Mouse (Mus musculus): ENCODE data around the gene Fam129b. TPM values are rescaled to one million over a fixed set of nuclear protein-coding genes. Genes with fewer than 3 reads are reported as not detected.

The Fam129b gene
- polyA plus RNA-seq, 1 experiment from 2014 or later = 111 TPM

GRCm38 (mm10) chr2:32954581-32954980 is 78.7 kb downstream of the Fam129b start:
- no peak overlapping the region for H3K4me2 ChIP-seq (replicated peaks)
- no peak for ATAC-seq (ENCODE audit: insufficient number of reproducible peaks, low FRiP score, low TSS enrichment, low read depth)
- 91% methylated on average over 2 of the region's 2 CpGs for whole genome bisulfite sequencing
- no peak overlapping the region for H3K9ac ChIP-seq
- no peaks in the 10 kb centered on the region for H3K27me3 ChIP-seq
- H3K4me1 ChIP-seq = no peaks in the 10 kb centered on the region
- no peak overlapping the region for H3K27ac ChIP-seq (replicated peaks)
- peaks cover 52% of the 10 kb centered on the region for H3K36me3 ChIP-seq
- H3K4me3 ChIP-seq (replicated peaks) = no peak overlapping the region
- no peaks in the 10 kb centered on the region for H3K9me3 ChIP-seq (replicated peaks)

DNA sequence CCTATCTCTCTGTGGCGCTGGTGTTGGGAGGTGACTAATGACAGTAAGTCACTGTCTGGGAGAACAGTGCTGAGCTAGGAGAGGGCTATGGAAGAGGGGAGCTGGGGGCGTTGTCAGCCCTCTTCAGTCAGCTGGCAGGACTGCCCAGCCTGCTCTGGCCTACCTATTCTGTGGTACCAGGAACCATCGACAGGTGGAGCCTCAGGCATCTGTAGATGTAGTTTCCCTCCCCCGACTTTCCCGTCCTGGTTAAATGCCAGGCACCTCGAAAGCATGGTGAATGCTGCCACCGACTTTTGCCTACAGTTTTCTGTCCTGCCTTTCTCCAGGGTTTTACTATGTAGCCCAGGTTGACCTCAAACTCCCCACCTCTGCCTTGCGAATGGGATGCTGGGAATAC is 81.4 kb downstream of the Fam129b start:
- no peak for ATAC-seq (ENCODE audit: insufficient number of reproducible peaks, low FRiP score, low TSS enrichment, low read depth)
- peaks cover 36% of the 10 kb centered on the region for H3K36me3 ChIP-seq
- H3K9me3 ChIP-seq (replicated peaks) = no peaks in the 10 kb centered on the region
- WGBS = 57% methylated on average over 8 of the region's 8 CpGs
- H3K27me3 ChIP-seq = no peaks in the 10 kb centered on the region
- H3K4me3 ChIP-seq (replicated peaks) = no peak overlapping the region
- H3K4me2 ChIP-seq (replicated peaks) = no peak overlapping the region
- peaks cover 9% of the 10 kb centered on the region for H3K4me1 ChIP-seq
- H3K9ac ChIP-seq = no peak overlapping the region
- H3K27ac ChIP-seq (replicated peaks) = no peak overlapping the region

DNA sequence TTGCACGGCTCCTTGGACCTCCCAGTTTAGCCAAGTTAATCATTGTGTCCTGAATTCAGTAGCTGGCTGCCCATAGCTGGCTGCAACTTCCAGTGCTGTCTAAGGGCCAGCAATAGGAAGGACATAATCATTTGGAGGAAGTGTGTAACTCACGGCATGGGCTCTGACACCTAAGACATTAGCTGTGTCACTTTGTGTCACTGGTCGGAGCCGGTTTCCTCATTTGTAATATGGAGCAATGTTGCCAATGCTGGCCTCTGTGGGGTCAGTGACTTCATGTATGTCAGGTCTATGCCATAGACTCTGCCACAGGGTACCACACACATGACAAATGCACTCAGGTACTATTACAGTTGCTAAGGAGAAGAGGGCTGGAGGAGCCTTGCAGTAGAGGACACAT is 84.4 kb downstream of the Fam129b start:
- Histone ChIP-seq H3K27me3 (no peaks in the 10 kb centered on the region), H3K9ac (peak overlapping the region; percentile 52; the same call in 1 of the 2 replicates), H3K4me2 (replicated peaks) (peak overlapping the region; percentile 58), H3K9me3 (replicated peaks) (no peaks in the 10 kb centered on the region), H3K36me3 (peaks cover 37% of the 10 kb centered on the region), H3K4me3 (replicated peaks) (peak overlapping the region; percentile 64; the same call in 1 of the 2 replicates), H3K27ac (replicated peaks) (no peak overlapping the region), H3K4me1 (peaks cover 34% of the 10 kb centered on the region)
- no peak for ATAC-seq (ENCODE audit: insufficient number of reproducible peaks, low FRiP score, low TSS enrichment, low read depth)
- WGBS = 86% methylated on average over 4 of the region's 4 CpGs

DNA sequence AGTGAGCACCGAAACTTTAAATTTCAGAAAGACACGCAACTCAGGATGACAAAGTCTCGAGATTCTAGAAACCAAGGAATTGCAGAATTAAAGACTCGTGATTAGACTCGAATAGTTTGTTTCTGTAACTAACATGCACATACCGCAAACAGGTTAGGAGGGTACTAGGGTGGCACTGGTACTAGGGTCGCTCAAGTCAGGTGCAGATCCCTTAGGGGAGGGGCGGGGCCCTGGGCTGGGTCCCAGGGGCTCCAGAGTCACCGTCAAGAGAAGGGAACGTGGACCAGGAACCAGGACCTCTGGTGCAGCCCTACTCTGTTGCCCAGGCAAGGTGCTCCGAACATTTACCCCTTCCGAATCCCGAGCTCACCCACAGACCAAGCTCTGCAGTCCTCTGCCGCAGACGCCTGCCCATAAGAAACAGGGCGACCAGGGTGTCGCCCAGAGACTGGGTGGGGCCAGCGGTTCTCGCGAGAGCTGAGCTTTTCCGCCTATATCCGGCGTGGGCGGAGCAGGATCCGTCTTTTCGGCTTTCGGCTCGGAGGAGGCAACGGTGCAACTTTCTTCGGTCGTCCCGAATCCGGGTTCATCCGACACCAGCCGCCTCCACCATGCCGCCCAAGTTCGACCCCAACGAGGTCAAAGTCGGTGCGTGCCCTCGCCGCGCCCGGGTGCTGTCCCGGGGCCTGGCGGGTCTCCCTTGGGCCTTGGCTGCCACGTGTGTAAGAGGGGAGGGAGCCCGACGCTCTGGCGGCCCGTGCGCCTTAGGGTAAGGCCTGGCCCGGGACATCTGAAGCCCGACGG is 85.5 kb downstream of the Fam129b start, which contains the start of the genes Rpl12 and Lrsam1:
TSS of gene Rpl12 (plus strand) at position 368 of the 804 bp plus-strand sequence.
TSS of gene Lrsam1 (minus strand) at position 423 of the 804 bp plus-strand sequence.
- H3K9ac ChIP-seq = peak within 1 kb of the TSS; percentile 70
- H3K27ac ChIP-seq (replicated peaks) = peak within 1 kb of the TSS; percentile 89
- H3K36me3 ChIP-seq = peaks cover 31% of the 10 kb centered on the region
- peak; percentile 88 for ATAC-seq (ENCODE audit: insufficient number of reproducible peaks, low FRiP score, low TSS enrichment, low read depth)
- peak within 1 kb of the TSS; percentile 64 for H3K4me3 ChIP-seq (replicated peaks)
- no peaks in the 10 kb centered on the region for H3K27me3 ChIP-seq
- peaks cover 40% of the 10 kb centered on the region for H3K4me1 ChIP-seq
- peak within 1 kb of the TSS; percentile 58 for H3K4me2 ChIP-seq (replicated peaks)
- WGBS = 2% methylated on average over 55 of the region's 55 CpGs
- H3K9me3 ChIP-seq (replicated peaks) = no peaks in the 10 kb centered on the region

DNA sequence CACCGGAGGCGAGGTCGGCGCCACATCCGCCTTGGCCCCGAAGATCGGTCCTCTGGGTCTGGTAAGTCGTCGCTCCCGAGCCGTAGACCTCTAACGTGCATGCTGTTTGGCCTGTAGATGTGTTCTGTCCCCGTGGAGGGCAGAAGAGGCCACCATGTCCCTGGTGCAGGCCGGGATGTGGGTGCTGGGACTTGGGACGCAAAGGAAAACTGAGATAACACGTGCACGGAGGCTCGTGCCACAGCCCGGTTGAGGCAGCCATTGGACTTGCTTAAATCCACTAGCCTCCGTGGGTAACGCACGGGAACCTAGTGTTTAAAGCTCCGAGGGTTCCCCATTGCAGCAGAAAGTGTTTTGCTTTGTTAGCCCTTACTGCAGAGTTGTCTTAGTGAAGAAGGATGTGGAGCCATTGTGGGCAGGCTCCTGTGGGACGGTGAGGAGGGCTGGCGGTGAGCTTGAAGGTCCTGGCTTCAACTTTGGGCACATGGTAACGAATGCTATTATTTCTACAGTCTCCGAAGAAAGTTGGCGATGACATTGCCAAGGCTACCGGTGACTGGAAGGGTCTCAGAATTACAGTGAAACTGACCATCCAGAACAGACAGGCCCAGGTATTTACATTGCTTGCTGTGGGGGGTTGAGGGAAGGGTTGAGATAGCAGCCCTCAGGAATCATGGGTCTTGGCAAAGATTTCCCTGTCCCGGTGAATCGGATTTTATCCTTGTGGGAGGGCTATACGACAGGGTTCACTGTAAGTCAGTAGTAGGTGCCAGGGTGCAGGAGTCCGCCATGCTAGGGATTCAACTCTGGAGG is 86.4 kb downstream of the Fam129b start:
- Histone ChIP-seq H3K4me1 (peaks cover 40% of the 10 kb centered on the region), H3K27me3 (no peaks in the 10 kb centered on the region), H3K27ac (replicated peaks) (peak overlapping the region; percentile 89), H3K9me3 (replicated peaks) (no peaks in the 10 kb centered on the region), H3K4me3 (replicated peaks) (peak overlapping the region; percentile 64), H3K36me3 (peaks cover 25% of the 10 kb centered on the region), H3K4me2 (replicated peaks) (peak overlapping the region; percentile 58), H3K9ac (peak overlapping the region; percentile 70)
- ATAC-seq (ENCODE audit: insufficient number of reproducible peaks, low FRiP score, low TSS enrichment, low read depth) = no peak
- WGBS = under 1% methylated on average over 33 of the region's 33 CpGs

GRCm38 (mm10) chr2:32962875-32963220 is 86.9 kb downstream of the Fam129b start:
- Histone ChIP-seq H3K36me3 (peaks cover 25% of the 10 kb centered on the region), H3K4me2 (replicated peaks) (peak overlapping the region; percentile 58), H3K4me3 (replicated peaks) (peak overlapping the region; percentile 64), H3K4me1 (peaks cover 46% of the 10 kb centered on the region), H3K27me3 (no peaks in the 10 kb centered on the region), H3K27ac (replicated peaks) (peak overlapping the region; percentile 89), H3K9ac (peak overlapping the region; percentile 70), H3K9me3 (replicated peaks) (no peaks in the 10 kb centered on the region)
- 4% methylated on average over 9 of the region's 9 CpGs for WGBS
- no peak for ATAC-seq (ENCODE audit: insufficient number of reproducible peaks, low FRiP score, low TSS enrichment, low read depth)

- H3K9ac ChIP-seq = no peak overlapping the region
- no peak for ATAC-seq (ENCODE audit: insufficient number of reproducible peaks, low FRiP score, low TSS enrichment, low read depth)
- no peaks in the 10 kb centered on the region for H3K9me3 ChIP-seq (replicated peaks)
- H3K27me3 ChIP-seq = no peaks in the 10 kb centered on the region
- peak overlapping the region; percentile 64 for H3K4me3 ChIP-seq (replicated peaks)
- H3K36me3 ChIP-seq = peaks cover 25% of the 10 kb centered on the region
- H3K4me2 ChIP-seq (replicated peaks) = peak overlapping the region; percentile 58
- peaks cover 48% of the 10 kb centered on the region for H3K4me1 ChIP-seq
- WGBS = 61% methylated on average over 4 of the region's 4 CpGs
- H3K27ac ChIP-seq (replicated peaks) = 0 out of 2 replicates have a peak overlapping the region, but pooled peaks have one; percentile 89
Observed at GRCm38 (mm10) chr2:32963544-32963943, 87.6 kb downstream of the Fam129b start.

GRCm38 (mm10) chr2:32963981-32964380 is 88.1 kb downstream of the Fam129b start:
- Histone ChIP-seq H3K4me3 (replicated peaks) (peak overlapping the region; percentile 64; the same call in 1 of the 2 replicates), H3K4me2 (replicated peaks) (no peak overlapping the region), H3K4me1 (peaks cover 48% of the 10 kb centered on the region), H3K9ac (no peak overlapping the region), H3K36me3 (peaks cover 25% of the 10 kb centered on the region), H3K9me3 (replicated peaks) (no peaks in the 10 kb centered on the region), H3K27ac (replicated peaks) (0 out of 2 replicates have a peak overlapping the region, but pooled peaks have one; percentile 89), H3K27me3 (no peaks in the 10 kb centered on the region)
- ATAC-seq (ENCODE audit: insufficient number of reproducible peaks, low FRiP score, low TSS enrichment, low read depth) = no peak
- 76% methylated on average over 1 of the region's 1 CpGs for WGBS

DNA sequence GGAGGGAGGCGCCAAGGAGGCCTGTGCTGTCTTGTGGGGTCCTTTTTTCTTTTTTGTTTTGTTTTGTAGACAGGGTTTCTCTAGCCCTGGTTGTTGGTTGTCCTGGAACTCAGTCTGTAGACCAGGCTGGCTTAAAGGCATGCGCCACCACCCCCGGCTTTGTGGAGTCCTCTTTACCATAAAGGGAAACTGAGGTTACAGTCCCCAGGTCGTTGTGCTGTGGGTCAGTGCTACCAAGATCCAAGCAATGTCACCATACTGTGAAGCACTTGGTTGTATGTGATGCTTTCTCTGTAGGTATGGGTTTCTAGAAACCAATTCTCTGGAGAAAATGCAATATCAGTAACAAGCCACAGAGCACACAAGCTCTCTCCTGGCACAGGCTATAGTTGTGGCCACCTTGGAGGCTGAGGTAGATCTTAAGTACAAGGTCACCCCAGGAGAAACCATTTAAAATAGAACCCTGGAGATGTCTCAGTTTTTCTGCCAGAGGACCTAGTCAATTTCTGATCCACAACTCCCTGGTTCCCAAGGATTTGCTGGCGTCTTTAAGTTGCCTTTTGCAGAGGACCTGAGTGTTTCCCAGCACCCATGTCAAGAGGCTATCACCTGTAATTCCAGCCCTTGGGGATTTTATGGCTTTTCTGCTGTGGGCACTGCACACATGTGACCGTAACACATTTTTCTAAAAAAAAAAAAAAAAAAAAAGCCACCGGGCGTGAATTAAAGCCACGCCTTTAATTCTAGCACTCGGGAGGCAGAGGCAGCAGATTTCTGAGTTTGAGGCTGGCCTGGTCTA is 88.9 kb downstream of the Fam129b start:
- no peak overlapping the region for H3K4me2 ChIP-seq (replicated peaks)
- 26% methylated on average over 10 of the region's 10 CpGs for WGBS
- H3K9ac ChIP-seq = no peak overlapping the region
- H3K27ac ChIP-seq (replicated peaks) = peak overlapping the region; percentile 39; the same call in 1 of the 2 replicates
- H3K36me3 ChIP-seq = peaks cover 25% of the 10 kb centered on the region
- H3K9me3 ChIP-seq (replicated peaks) = no peaks in the 10 kb centered on the region
- no peak overlapping the region for H3K4me3 ChIP-seq (replicated peaks)
- peaks cover 48% of the 10 kb centered on the region for H3K4me1 ChIP-seq
- H3K27me3 ChIP-seq = no peaks in the 10 kb centered on the region
- ATAC-seq (ENCODE audit: insufficient number of reproducible peaks, low FRiP score, low TSS enrichment, low read depth) = no peak

GRCm38 (mm10) chr2:32965511-32966183 is 89.7 kb downstream of the Fam129b start:
- Histone ChIP-seq H3K4me3 (replicated peaks) (peak overlapping the region; percentile 64; the same call in 1 of the 2 replicates), H3K27ac (replicated peaks) (peak overlapping the region; percentile 98; the same call in 1 of the 2 replicates), H3K4me2 (replicated peaks) (peak overlapping the region; percentile 74), H3K9ac (no peak overlapping the region), H3K36me3 (peaks cover 25% of the 10 kb centered on the region), H3K27me3 (no peaks in the 10 kb centered on the region), H3K9me3 (replicated peaks) (no peaks in the 10 kb centered on the region), H3K4me1 (peaks cover 43% of the 10 kb centered on the region)
- 19% methylated on average over 7 of the region's 7 CpGs for WGBS
- ATAC-seq (ENCODE audit: insufficient number of reproducible peaks, low FRiP score, low TSS enrichment, low read depth) = no peak

Measured in embryonic facial prominence, embryonic 15.5 days (tissue).